Mouse (Mus musculus): ENCODE results near the gene Ikbkg. TPM values are rescaled to one million over a fixed set of nuclear protein-coding genes. Genes with fewer than 3 reads are reported as not detected.
"Not testable (repeated sequence)": the region's sequence is repeated elsewhere in the genome, so short reads cannot be mapped to it uniquely, and the experiment has no call there.

The Ikbkg gene
- 19.4 and 23.2 TPM in 2 replicates for polyA plus RNA-seq (2014; fragmentation: Nextera tagmentation; extraction: Ambion mirVana)

- no peaks in the 10 kb centered on the region for H3K9me3 ChIP-seq (replicated peaks; ENCODE audit: control insufficient read depth, low read length)
- no peaks in the 10 kb centered on the region for H3K27me3 ChIP-seq (ENCODE audit: control insufficient read depth, insufficient read depth, low read length)
- peak; percentile 99 for ATAC-seq (replicated peaks; ENCODE audit: insufficient number of reproducible peaks, low FRiP score, low TSS enrichment)
- WGBS (ENCODE audit: insufficient replicate concordance), result 14% methylated on average over 30 of the region's 30 CpGs
- no peaks in the 10 kb centered on the region for H3K36me3 ChIP-seq (ENCODE audit: control insufficient read depth, insufficient read depth, low read length)
- H3K4me3 ChIP-seq (ENCODE audit: low read depth, low read length), result peak within 1 kb of the TSS; percentile 45
- peak within 1 kb of the TSS; percentile 90 for H3K27ac ChIP-seq (ENCODE audit: low read depth, low read length)
- H3K4me2 ChIP-seq, result peak within 1 kb of the TSS; percentile 73
- peak within 1 kb of the TSS; percentile 70 for H3K9ac ChIP-seq (ENCODE audit: low read depth, low read length)
- no peaks in the 10 kb centered on the region for H3K4me1 ChIP-seq (ENCODE audit: control insufficient read depth, insufficient read depth, low read length)
Observed at GRCm38 (mm10) chrX:74392535-74393443, at the start of gene Ikbkg, which contains the start of gene Fam3a. Gene Ikbkg, plus strand, starts transcription at chrX:74393290. Gene Fam3a, minus strand, starts transcription at chrX:74393272.

- H3K4me3 ChIP-seq (ENCODE audit: low read depth, low read length), result peak overlapping the region; percentile 50
- ATAC-seq (replicated peaks; ENCODE audit: insufficient number of reproducible peaks, low FRiP score, low TSS enrichment), result 0 out of 2 replicates have a peak, but pooled peaks have one; percentile 10
- H3K4me1 ChIP-seq (ENCODE audit: control insufficient read depth, insufficient read depth, low read length), result no peaks in the 10 kb centered on the region
- no peaks in the 10 kb centered on the region for H3K9me3 ChIP-seq (replicated peaks; ENCODE audit: control insufficient read depth, low read length)
- 19% methylated on average over 13 of the region's 13 CpGs for WGBS (ENCODE audit: insufficient replicate concordance)
- no peaks in the 10 kb centered on the region for H3K27me3 ChIP-seq (ENCODE audit: control insufficient read depth, insufficient read depth, low read length)
- peak overlapping the region; percentile 15; the same call in 1 of the 2 replicates for H3K27ac ChIP-seq (ENCODE audit: low read depth, low read length)
- peak overlapping the region; percentile 68 for H3K4me2 ChIP-seq
- H3K36me3 ChIP-seq (ENCODE audit: control insufficient read depth, insufficient read depth, low read length), result no peaks in the 10 kb centered on the region
- H3K9ac ChIP-seq (ENCODE audit: low read depth, low read length), result peak overlapping the region; percentile 72
Observed at GRCm38 (mm10) chrX:74352645-74353466, 40.2 kb upstream of the Ikbkg start.

DNA sequence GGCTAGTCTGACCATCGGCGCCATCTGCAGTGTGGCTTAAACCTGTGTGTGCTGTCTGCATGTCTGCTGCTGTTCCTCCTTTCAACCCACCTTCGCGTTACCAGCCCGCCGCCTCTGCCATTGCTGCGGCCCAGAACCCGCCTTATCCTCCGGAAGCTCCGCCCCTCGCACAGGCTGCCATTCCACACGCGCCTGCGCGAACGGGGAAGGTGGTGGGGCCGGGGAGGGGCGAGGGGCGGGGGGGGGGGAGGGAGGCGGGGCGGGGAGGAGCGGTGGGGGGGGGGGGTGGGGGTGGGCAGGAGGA is 39.7 kb upstream of the Ikbkg start, which contains the start of gene Lage3:
Gene Lage3 (minus strand): TSS at position 152 of the 304 bp plus-strand sequence.
- Histone ChIP-seq H3K9ac (ENCODE audit: low read depth, low read length) (peak within 1 kb of the TSS; percentile 72), H3K4me1 (ENCODE audit: control insufficient read depth, insufficient read depth, low read length) (no peaks in the 10 kb centered on the region), H3K27me3 (ENCODE audit: control insufficient read depth, insufficient read depth, low read length) (no peaks in the 10 kb centered on the region), H3K9me3 (replicated peaks; ENCODE audit: control insufficient read depth, low read length) (no peaks in the 10 kb centered on the region), H3K4me3 (ENCODE audit: low read depth, low read length) (peak within 1 kb of the TSS; percentile 50), H3K4me2 (peak within 1 kb of the TSS; percentile 68), H3K36me3 (ENCODE audit: control insufficient read depth, insufficient read depth, low read length) (no peaks in the 10 kb centered on the region), H3K27ac (ENCODE audit: low read depth, low read length) (peak within 1 kb of the TSS; percentile 15; the same call in 1 of the 2 replicates)
- ATAC-seq (replicated peaks; ENCODE audit: insufficient number of reproducible peaks, low FRiP score, low TSS enrichment), result 0 out of 2 replicates have a peak, but pooled peaks have one; percentile 65
- 18% methylated on average over 9 of the region's 22 CpGs for WGBS (ENCODE audit: insufficient replicate concordance)

DNA sequence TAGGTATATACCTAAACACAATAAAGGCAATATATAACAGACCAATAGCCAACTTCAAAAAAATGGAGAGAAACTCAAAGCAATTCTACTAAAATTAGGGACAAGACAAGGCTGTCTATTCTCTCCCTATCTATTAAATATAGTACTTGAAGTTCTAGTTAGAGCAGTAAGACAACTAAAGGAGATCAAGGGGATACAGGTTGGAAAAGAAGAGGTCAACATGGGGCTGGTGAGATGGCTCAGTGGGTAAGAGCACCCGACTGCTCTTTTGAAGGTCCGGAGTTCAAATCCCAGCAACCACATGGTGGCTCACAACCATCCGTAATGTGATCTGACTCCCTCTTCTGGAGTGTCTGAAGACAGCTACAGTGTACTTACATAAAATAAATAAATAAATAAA is 36.0 kb upstream of the Ikbkg start:
- H3K4me2 ChIP-seq; H3K36me3 ChIP-seq (ENCODE audit: control insufficient read depth, insufficient read depth, low read length); H3K9me3 ChIP-seq (replicated peaks; ENCODE audit: control insufficient read depth, low read length); H3K27me3 ChIP-seq (ENCODE audit: control insufficient read depth, insufficient read depth, low read length); H3K4me3 ChIP-seq (ENCODE audit: low read depth, low read length); H3K9ac ChIP-seq (ENCODE audit: low read depth, low read length); H3K27ac ChIP-seq (ENCODE audit: low read depth, low read length); ATAC-seq (replicated peaks; ENCODE audit: insufficient number of reproducible peaks, low FRiP score, low TSS enrichment); H3K4me1 ChIP-seq (ENCODE audit: control insufficient read depth, insufficient read depth, low read length): not testable (repeated sequence)
- WGBS (ENCODE audit: insufficient replicate concordance), result 65% methylated on average over 3 of the region's 3 CpGs

DNA sequence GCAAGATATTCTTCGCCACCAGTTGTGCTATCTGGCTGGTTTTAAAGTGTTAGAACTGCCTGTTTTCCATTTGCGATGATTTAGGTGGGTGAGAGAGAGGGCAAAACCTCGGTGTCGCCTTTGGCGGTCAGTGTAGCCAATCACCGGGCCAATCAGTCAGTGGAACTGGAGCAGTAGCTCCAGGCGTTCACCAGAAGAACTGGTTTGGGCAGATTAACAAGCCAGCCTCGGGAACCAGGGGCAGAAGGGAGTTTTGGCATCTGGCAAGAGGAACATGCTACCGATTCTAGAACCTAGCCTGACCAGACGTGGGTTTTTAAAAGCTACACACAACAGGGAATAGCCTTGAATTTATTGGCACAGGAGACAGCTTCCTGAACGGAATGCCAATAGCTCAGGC is 33.9 kb upstream of the Ikbkg start:
- H3K27ac ChIP-seq (ENCODE audit: low read depth, low read length), result no peak overlapping the region
- no peaks in the 10 kb centered on the region for H3K4me1 ChIP-seq (ENCODE audit: control insufficient read depth, insufficient read depth, low read length)
- 41% methylated on average over 11 of the region's 11 CpGs for WGBS (ENCODE audit: insufficient replicate concordance)
- H3K9me3 ChIP-seq (replicated peaks; ENCODE audit: control insufficient read depth, low read length), result no peaks in the 10 kb centered on the region
- no peak for ATAC-seq (replicated peaks; ENCODE audit: insufficient number of reproducible peaks, low FRiP score, low TSS enrichment)
- H3K4me2 ChIP-seq, result no peak overlapping the region
- no peaks in the 10 kb centered on the region for H3K36me3 ChIP-seq (ENCODE audit: control insufficient read depth, insufficient read depth, low read length)
- no peak overlapping the region for H3K9ac ChIP-seq (ENCODE audit: low read depth, low read length)
- no peaks in the 10 kb centered on the region for H3K27me3 ChIP-seq (ENCODE audit: control insufficient read depth, insufficient read depth, low read length)
- H3K4me3 ChIP-seq (ENCODE audit: low read depth, low read length), result no peak overlapping the region

DNA sequence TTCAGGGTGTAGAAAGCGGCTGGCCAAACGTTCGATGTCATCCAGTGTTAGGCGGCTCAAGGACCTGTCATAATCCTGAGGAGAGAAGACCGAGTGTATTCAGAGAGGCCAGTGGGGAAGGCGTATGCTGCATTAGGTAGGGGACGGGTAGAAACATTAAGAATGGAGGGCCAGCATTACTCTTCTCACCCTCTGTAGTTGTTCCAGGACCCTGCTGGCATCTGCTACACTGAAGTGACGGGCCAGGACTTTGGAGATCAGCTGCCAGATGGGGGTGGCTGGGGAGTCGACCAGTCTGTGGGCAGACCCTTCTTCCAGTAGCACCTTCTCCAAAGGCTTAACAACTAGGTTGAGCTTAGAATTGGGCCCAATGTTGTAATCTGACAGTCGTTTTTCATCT is 25.6 kb upstream of the Ikbkg start:
- Histone ChIP-seq H3K9ac (ENCODE audit: low read depth, low read length) (peak overlapping the region; percentile 87), H3K36me3 (ENCODE audit: control insufficient read depth, insufficient read depth, low read length) (no peaks in the 10 kb centered on the region), H3K27me3 (ENCODE audit: control insufficient read depth, insufficient read depth, low read length) (no peaks in the 10 kb centered on the region), H3K4me3 (ENCODE audit: low read depth, low read length) (peak overlapping the region; percentile 65), H3K4me1 (ENCODE audit: control insufficient read depth, insufficient read depth, low read length) (no peaks in the 10 kb centered on the region; the same call in 1 of the 2 replicates), H3K4me2 (peak overlapping the region; percentile 68), H3K27ac (ENCODE audit: low read depth, low read length) (no peak overlapping the region), H3K9me3 (replicated peaks; ENCODE audit: control insufficient read depth, low read length) (no peaks in the 10 kb centered on the region)
- ATAC-seq (replicated peaks; ENCODE audit: insufficient number of reproducible peaks, low FRiP score, low TSS enrichment), result no peak
- 63% methylated on average over 10 of the region's 10 CpGs for WGBS (ENCODE audit: insufficient replicate concordance)

- peak overlapping the region; percentile 65 for H3K4me3 ChIP-seq (ENCODE audit: low read depth, low read length)
- WGBS (ENCODE audit: insufficient replicate concordance), result 18% methylated on average over 48 of the region's 49 CpGs
- H3K4me2 ChIP-seq, result peak overlapping the region; percentile 68
- peak; percentile 58; the same call in 1 of the 2 replicates for ATAC-seq (replicated peaks; ENCODE audit: insufficient number of reproducible peaks, low FRiP score, low TSS enrichment)
- H3K36me3 ChIP-seq (ENCODE audit: control insufficient read depth, insufficient read depth, low read length), result no peaks in the 10 kb centered on the region
- H3K9ac ChIP-seq (ENCODE audit: low read depth, low read length), result peak overlapping the region; percentile 87
- H3K9me3 ChIP-seq (replicated peaks; ENCODE audit: control insufficient read depth, low read length), result no peaks in the 10 kb centered on the region
- H3K4me1 ChIP-seq (ENCODE audit: control insufficient read depth, insufficient read depth, low read length), result no peaks in the 10 kb centered on the region; the same call in 1 of the 2 replicates
- H3K27ac ChIP-seq (ENCODE audit: low read depth, low read length), result peak overlapping the region; percentile 62
- no peaks in the 10 kb centered on the region for H3K27me3 ChIP-seq (ENCODE audit: control insufficient read depth, insufficient read depth, low read length)
Observed at GRCm38 (mm10) chrX:74368209-74368909, 24.7 kb upstream of the Ikbkg start.

Measured in heart, embryonic 11.5 days (tissue).